Mouse (Mus musculus): ENCODE results near the gene Hoxb6. TPM values are rescaled to one million over a fixed set of nuclear protein-coding genes. Genes with fewer than 3 reads are reported as not detected.

Gene Hoxb6
- polyA plus RNA-seq, 1 experiment from 2014 or later = not detected

- no peak overlapping the region for H3K4me2 ChIP-seq (ENCODE audit: low read length)
- peaks cover 90% of the 10 kb centered on the region for H3K27me3 ChIP-seq (replicated peaks; ENCODE audit: control insufficient read depth, insufficient read depth, low read length)
- 6% methylated on average over 6 of the region's 6 CpGs for WGBS
- H3K9ac ChIP-seq (replicated peaks; ENCODE audit: low read depth, low read length) = no peak overlapping the region
- no peak overlapping the region for H3K4me3 ChIP-seq (replicated peaks; ENCODE audit: low read length)
- no peak overlapping the region for H3K27ac ChIP-seq (ENCODE audit: low read length)
- no peak for ATAC-seq
- H3K36me3 ChIP-seq (ENCODE audit: control insufficient read depth, insufficient read depth) = no peaks in the 10 kb centered on the region
- no peaks in the 10 kb centered on the region; the same call in 1 of the 2 replicates for H3K4me1 ChIP-seq (replicated peaks; ENCODE audit: control insufficient read depth, insufficient read depth, low read length)
- no peaks in the 10 kb centered on the region; the same call in 1 of the 2 replicates for H3K9me3 ChIP-seq (ENCODE audit: control insufficient read depth, low read length)
Measured at GRCm38 (mm10) chr11:96289837-96290236, 2.4 kb upstream of the Hoxb6 start.

DNA sequence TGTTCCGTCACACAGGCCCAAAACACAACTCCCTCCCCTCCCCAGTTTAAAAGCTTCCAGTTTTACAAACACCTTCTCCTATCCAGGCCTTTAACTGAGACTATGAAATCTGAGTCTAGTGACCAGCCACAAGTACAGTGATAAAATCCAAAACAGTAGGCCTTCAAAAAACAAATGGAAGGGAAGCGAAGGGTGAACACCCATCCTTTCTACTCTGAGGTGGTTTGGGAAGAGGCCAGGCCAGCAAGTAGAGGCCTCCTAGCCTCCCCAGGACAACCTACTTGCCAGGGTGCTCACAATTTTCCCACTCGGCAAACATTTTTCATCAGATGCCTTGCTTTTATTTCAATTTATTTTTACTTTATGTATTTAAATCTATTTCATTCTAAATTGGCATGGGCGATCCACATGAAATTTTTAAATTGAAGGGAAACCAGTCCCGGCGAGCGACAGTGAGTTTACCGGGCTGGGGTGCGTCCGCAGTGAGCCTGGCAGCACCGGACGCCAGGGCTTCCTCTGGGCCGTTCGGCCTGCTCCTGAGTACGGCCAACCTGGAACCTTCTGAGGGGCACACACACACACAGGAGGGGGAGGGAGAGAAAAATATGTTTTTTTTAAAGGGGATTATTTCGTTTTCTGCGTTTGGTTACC is 1.4 kb upstream of the Hoxb6 start:
- Histone ChIP-seq H3K27me3 (replicated peaks; ENCODE audit: control insufficient read depth, insufficient read depth, low read length) (peaks cover 93% of the 10 kb centered on the region), H3K9me3 (ENCODE audit: control insufficient read depth, low read length) (no peaks in the 10 kb centered on the region; the same call in 1 of the 2 replicates), H3K4me3 (replicated peaks; ENCODE audit: low read length) (no peak overlapping the region), H3K9ac (replicated peaks; ENCODE audit: low read depth, low read length) (no peak overlapping the region), H3K4me1 (replicated peaks; ENCODE audit: control insufficient read depth, insufficient read depth, low read length) (no peaks in the 10 kb centered on the region), H3K27ac (ENCODE audit: low read length) (no peak overlapping the region), H3K4me2 (ENCODE audit: low read length) (no peak overlapping the region), H3K36me3 (ENCODE audit: control insufficient read depth, insufficient read depth) (no peaks in the 10 kb centered on the region)
- WGBS = 3% methylated on average over 17 of the region's 17 CpGs
- no peak for ATAC-seq

GRCm38 (mm10) chr11:96292565-96293301 is 457 bp downstream of the Hoxb6 start:
- no peak overlapping the region for H3K27ac ChIP-seq (ENCODE audit: low read length)

DNA sequence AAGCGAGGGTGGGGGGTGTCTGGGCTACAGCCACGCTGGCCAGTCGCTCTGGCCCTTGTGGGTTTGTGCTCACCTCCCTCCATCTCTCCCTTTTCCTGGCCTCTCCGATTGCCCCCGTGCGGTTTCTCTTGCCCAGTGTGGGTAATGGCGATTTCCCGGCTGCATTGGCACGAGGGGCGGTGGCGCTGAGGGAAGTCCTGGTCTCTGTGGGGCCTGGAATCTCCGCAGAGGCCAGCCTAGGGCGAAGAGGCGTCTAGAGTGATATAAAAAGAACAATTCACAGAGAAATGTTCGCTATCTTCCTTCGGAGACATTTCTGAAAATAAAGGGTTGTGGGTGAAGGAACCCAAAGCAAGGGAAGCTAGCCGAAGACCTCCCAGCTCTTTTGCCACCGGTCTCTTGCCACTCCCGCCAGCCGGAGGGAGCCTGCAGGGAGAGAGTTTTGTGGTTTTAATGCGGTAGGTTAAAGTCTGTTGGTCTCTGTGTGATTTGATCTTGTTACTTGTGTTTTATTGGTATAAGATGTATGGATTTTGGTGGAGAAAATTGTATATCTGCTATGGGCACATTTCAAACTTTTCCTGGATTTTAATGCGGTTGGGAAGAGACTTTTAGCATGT is 1.1 kb downstream of the Hoxb6 start:
- ATAC-seq = no peak
- Histone ChIP-seq H3K27me3 (replicated peaks; ENCODE audit: control insufficient read depth, insufficient read depth, low read length) (peaks cover 93% of the 10 kb centered on the region), H3K4me2 (ENCODE audit: low read length) (no peak overlapping the region), H3K4me1 (replicated peaks; ENCODE audit: control insufficient read depth, insufficient read depth, low read length) (no peaks in the 10 kb centered on the region), H3K36me3 (ENCODE audit: control insufficient read depth, insufficient read depth) (no peaks in the 10 kb centered on the region), H3K9me3 (ENCODE audit: control insufficient read depth, low read length) (no peaks in the 10 kb centered on the region; the same call in 1 of the 2 replicates), H3K9ac (replicated peaks; ENCODE audit: low read depth, low read length) (no peak overlapping the region), H3K4me3 (replicated peaks; ENCODE audit: low read length) (no peak overlapping the region), H3K27ac (ENCODE audit: low read length) (no peak overlapping the region)
- under 1% methylated on average over 22 of the region's 22 CpGs for WGBS

More at GRCm38 (mm10) chr11:96292565-96293301, 457 bp downstream of the Hoxb6 start:
- H3K4me2 ChIP-seq (ENCODE audit: low read length) = no peak overlapping the region
- H3K9me3 ChIP-seq (ENCODE audit: control insufficient read depth, low read length) = no peaks in the 10 kb centered on the region; the same call in 1 of the 2 replicates
- ATAC-seq = no peak
- WGBS = 0% methylated on average over 12 of the region's 12 CpGs
- no peaks in the 10 kb centered on the region for H3K36me3 ChIP-seq (ENCODE audit: control insufficient read depth, insufficient read depth)
- H3K9ac ChIP-seq (replicated peaks; ENCODE audit: low read depth, low read length) = no peak overlapping the region
- peaks cover 93% of the 10 kb centered on the region for H3K27me3 ChIP-seq (replicated peaks; ENCODE audit: control insufficient read depth, insufficient read depth, low read length)
- H3K4me1 ChIP-seq (replicated peaks; ENCODE audit: control insufficient read depth, insufficient read depth, low read length) = no peaks in the 10 kb centered on the region
- no peak overlapping the region for H3K4me3 ChIP-seq (replicated peaks; ENCODE audit: low read length)

GRCm38 (mm10) chr11:96294245-96295091 is 2.2 kb downstream of the Hoxb6 start:
- Histone ChIP-seq H3K4me1 (replicated peaks; ENCODE audit: control insufficient read depth, insufficient read depth, low read length) (no peaks in the 10 kb centered on the region), H3K27me3 (replicated peaks; ENCODE audit: control insufficient read depth, insufficient read depth, low read length) (peaks cover 94% of the 10 kb centered on the region), H3K9me3 (ENCODE audit: control insufficient read depth, low read length) (no peaks in the 10 kb centered on the region; the same call in 1 of the 2 replicates), H3K27ac (ENCODE audit: low read length) (no peak overlapping the region), H3K4me2 (ENCODE audit: low read length) (no peak overlapping the region), H3K36me3 (ENCODE audit: control insufficient read depth, insufficient read depth) (no peaks in the 10 kb centered on the region), H3K9ac (replicated peaks; ENCODE audit: low read depth, low read length) (no peak overlapping the region), H3K4me3 (replicated peaks; ENCODE audit: low read length) (no peak overlapping the region)
- no peak for ATAC-seq
- WGBS = under 1% methylated on average over 32 of the region's 32 CpGs

- WGBS = 1% methylated on average over 30 of the region's 30 CpGs
- H3K4me3 ChIP-seq (replicated peaks; ENCODE audit: low read length) = no peak overlapping the region
- H3K4me1 ChIP-seq (replicated peaks; ENCODE audit: control insufficient read depth, insufficient read depth, low read length) = no peaks in the 10 kb centered on the region
- no peaks in the 10 kb centered on the region; the same call in 1 of the 2 replicates for H3K9me3 ChIP-seq (ENCODE audit: control insufficient read depth, low read length)
- ATAC-seq = no peak
- peaks cover 95% of the 10 kb centered on the region for H3K27me3 ChIP-seq (replicated peaks; ENCODE audit: control insufficient read depth, insufficient read depth, low read length)
- H3K27ac ChIP-seq (ENCODE audit: low read length) = no peak overlapping the region
- no peak overlapping the region for H3K4me2 ChIP-seq (ENCODE audit: low read length)
- H3K36me3 ChIP-seq (ENCODE audit: control insufficient read depth, insufficient read depth) = no peaks in the 10 kb centered on the region
- no peak overlapping the region for H3K9ac ChIP-seq (replicated peaks; ENCODE audit: low read depth, low read length)
Measured at GRCm38 (mm10) chr11:96295092-96295835, 3.0 kb downstream of the Hoxb6 start.

DNA sequence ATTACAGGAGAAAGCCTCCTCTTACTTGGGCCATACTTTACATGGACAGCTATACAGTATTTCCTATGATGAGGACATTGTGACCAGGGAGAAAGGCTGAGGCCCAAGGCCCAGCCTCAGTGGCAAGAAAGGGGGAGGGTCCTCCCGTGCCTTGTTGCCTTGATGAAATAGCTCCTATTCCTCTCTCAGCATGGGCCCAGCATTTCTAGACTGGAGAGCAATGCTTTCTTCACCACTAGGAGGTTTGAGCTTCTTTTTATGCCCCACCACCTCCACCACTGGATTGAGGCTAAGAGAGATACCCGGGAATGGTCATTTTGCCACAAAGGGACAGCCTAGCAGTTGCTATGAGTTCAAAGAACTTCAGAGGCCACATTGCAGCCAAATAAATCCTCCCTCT is 4.7 kb downstream of the Hoxb6 start:
- no peak overlapping the region for H3K4me2 ChIP-seq (ENCODE audit: low read length)
- ATAC-seq = no peak
- no peak overlapping the region for H3K9ac ChIP-seq (replicated peaks; ENCODE audit: low read depth, low read length)
- no peak overlapping the region for H3K4me3 ChIP-seq (replicated peaks; ENCODE audit: low read length)
- no peak overlapping the region for H3K27ac ChIP-seq (ENCODE audit: low read length)
- no peaks in the 10 kb centered on the region; the same call in 1 of the 2 replicates for H3K9me3 ChIP-seq (ENCODE audit: control insufficient read depth, low read length)
- whole genome bisulfite sequencing = 2% methylated on average over 2 of the region's 2 CpGs
- peaks cover 97% of the 10 kb centered on the region for H3K27me3 ChIP-seq (replicated peaks; ENCODE audit: control insufficient read depth, insufficient read depth, low read length)
- H3K36me3 ChIP-seq (ENCODE audit: control insufficient read depth, insufficient read depth) = no peaks in the 10 kb centered on the region
- H3K4me1 ChIP-seq (replicated peaks; ENCODE audit: control insufficient read depth, insufficient read depth, low read length) = no peaks in the 10 kb centered on the region

- H3K4me2 ChIP-seq (ENCODE audit: low read length) = no peak overlapping the region
- H3K9ac ChIP-seq (replicated peaks; ENCODE audit: low read depth, low read length) = no peak overlapping the region
- no peak overlapping the region for H3K27ac ChIP-seq (ENCODE audit: low read length)
- H3K36me3 ChIP-seq (ENCODE audit: control insufficient read depth, insufficient read depth) = no peaks in the 10 kb centered on the region
- peaks cover 97% of the 10 kb centered on the region for H3K27me3 ChIP-seq (replicated peaks; ENCODE audit: control insufficient read depth, insufficient read depth, low read length)
- ATAC-seq = no peak
- H3K4me3 ChIP-seq (replicated peaks; ENCODE audit: low read length) = no peak overlapping the region
- under 1% methylated on average over 3 of the region's 3 CpGs for WGBS
- H3K9me3 ChIP-seq (ENCODE audit: control insufficient read depth, low read length) = no peaks in the 10 kb centered on the region; the same call in 1 of the 2 replicates
- H3K4me1 ChIP-seq (replicated peaks; ENCODE audit: control insufficient read depth, insufficient read depth, low read length) = no peaks in the 10 kb centered on the region
Measured at GRCm38 (mm10) chr11:96297428-96297827, 5.2 kb downstream of the Hoxb6 start.
